Mouse (Mus musculus): Measurements from ENCODE around the gene Iqcj.

Gene Iqcj

GRCm38 (mm10) chr3:67892026-67892705 lies at the start of gene Iqcj, which contains the start of gene Iqschfp:
Gene Iqcj, plus strand, starts transcription at chr3:67892220.
Gene Iqschfp, plus strand, starts transcription at chr3:67892232.
- DNase-seq: no peak

GRCm38 (mm10) chr3:67852397-67852796 lies 39.6 kb upstream of the Iqcj start:
- DNase-seq: no peak

GRCm38 (mm10) chr3:67861524-67861923 lies 30.5 kb upstream of the Iqcj start:
- no peak for DNase-seq

GRCm38 (mm10) chr3:67867420-67868065 lies 24.5 kb upstream of the Iqcj start:
- DNase-seq: no peak

GRCm38 (mm10) chr3:67869424-67869823 lies 22.6 kb upstream of the Iqcj start:
- no peak for DNase-seq

GRCm38 (mm10) chr3:67877253-67877652 lies 14.8 kb upstream of the Iqcj start:
- no peak for DNase-seq

GRCm38 (mm10) chr3:67884335-67884734 lies 7.7 kb upstream of the Iqcj start:
- no peak for DNase-seq

GRCm38 (mm10) chr3:67886176-67886575 lies 5.8 kb upstream of the Iqcj start:
- no peak for DNase-seq

GRCm38 (mm10) chr3:67887251-67887650 lies 4.8 kb upstream of the Iqcj start:
- no peak for DNase-seq

GRCm38 (mm10) chr3:67892768-67893167 lies 748 bp downstream of the Iqcj start:
- DNase-seq: no peak

- no peak for DNase-seq
These were observed 10.5 kb downstream of the Iqcj start for GRCm38 (mm10) chr3:67902517-67902916.

GRCm38 (mm10) chr3:67908586-67908985 lies 16.6 kb downstream of the Iqcj start:
- no peak for DNase-seq

GRCm38 (mm10) chr3:67918098-67918497 lies 26.1 kb downstream of the Iqcj start:
- no peak for DNase-seq

- no peak for DNase-seq
These were observed 26.7 kb downstream of the Iqcj start for GRCm38 (mm10) chr3:67918634-67919259.

GRCm38 (mm10) chr3:67923095-67923494 lies 31.1 kb downstream of the Iqcj start:
- no peak for DNase-seq

- DNase-seq: no peak
These were observed 33.4 kb downstream of the Iqcj start for GRCm38 (mm10) chr3:67925453-67925852.

GRCm38 (mm10) chr3:67930424-67931133 lies 38.6 kb downstream of the Iqcj start:
- no peak for DNase-seq

GRCm38 (mm10) chr3:67931181-67931580 lies 39.2 kb downstream of the Iqcj start:
- DNase-seq: no peak

GRCm38 (mm10) chr3:67931914-67932313 lies 39.9 kb downstream of the Iqcj start:
- DNase-seq: no peak

- DNase-seq: no peak
These were observed 43.8 kb downstream of the Iqcj start for GRCm38 (mm10) chr3:67935829-67936228.

- DNase-seq: no peak
These were observed 55.0 kb downstream of the Iqcj start for GRCm38 (mm10) chr3:67947000-67947399.

- DNase-seq: no peak
These were observed 60.5 kb downstream of the Iqcj start for GRCm38 (mm10) chr3:67952517-67952940.

- DNase-seq: no peak
These were observed 62.5 kb downstream of the Iqcj start for GRCm38 (mm10) chr3:67954459-67955065.
